Mouse (Mus musculus) erythroblast, embryonic 14.5 days (primary cell): ENCODE measurements around the gene Ggt7. TPM values are rescaled to one million over a fixed set of nuclear protein-coding genes. Genes with fewer than 3 reads are reported as not detected.
"Not testable (repeated sequence)": the region's sequence is repeated elsewhere in the genome, so short reads cannot be mapped to it uniquely, and the experiment has no call there.

Experiments
- H3K27me3 ChIP-seq: 2 replicates; pipeline ENCODE4 v1.6.1; 2012; ENCODE audit warnings: inconsistent platforms; ENCODE audit not compliant: control insufficient read depth
- H3K36me3 ChIP-seq: 2 replicates; pipeline ENCODE4 v1.6.1; 2012; ENCODE audit warnings: mild to moderate bottlenecking, inconsistent platforms; ENCODE audit not compliant: control insufficient read depth
- H3K4me1 ChIP-seq: 2 replicates; pipeline ENCODE4 v1.6.1; 2012; ENCODE audit warnings: inconsistent platforms; ENCODE audit not compliant: control insufficient read depth
- H3K4me3 ChIP-seq: replicated peaks from 2 replicates; pipeline ENCODE3; 2012; ENCODE audit warnings: moderate library complexity, mild to moderate bottlenecking, inconsistent platforms
- H3K9me3 ChIP-seq: 2 replicates; pipeline ENCODE4 v1.6.1; 2012; ENCODE audit warnings: low read length, inconsistent platforms, mixed read lengths; ENCODE audit not compliant: control insufficient read depth
- GATA1 ChIP-seq: IDR thresholded peaks from 2 replicates; pipeline ENCODE4 v1.6.1; 2012; ENCODE audit warnings: low read length, inconsistent platforms, mixed read lengths
- TAL1 ChIP-seq: IDR thresholded peaks from 3 replicates; pipeline ENCODE4 v1.6.1; 2012; ENCODE audit warnings: low read length, inconsistent platforms, mixed read lengths
- polyA plus RNA-seq: library from polyadenylated mRNA; stranded (reverse); fragments of >175 nt; gene quantifications from 2 replicates; pipeline ENCODE4 v1.2.3, GENCODE M21; 2012

Gene Ggt7
- polyA plus RNA-seq, 1 experiment, result not detected

DNA sequence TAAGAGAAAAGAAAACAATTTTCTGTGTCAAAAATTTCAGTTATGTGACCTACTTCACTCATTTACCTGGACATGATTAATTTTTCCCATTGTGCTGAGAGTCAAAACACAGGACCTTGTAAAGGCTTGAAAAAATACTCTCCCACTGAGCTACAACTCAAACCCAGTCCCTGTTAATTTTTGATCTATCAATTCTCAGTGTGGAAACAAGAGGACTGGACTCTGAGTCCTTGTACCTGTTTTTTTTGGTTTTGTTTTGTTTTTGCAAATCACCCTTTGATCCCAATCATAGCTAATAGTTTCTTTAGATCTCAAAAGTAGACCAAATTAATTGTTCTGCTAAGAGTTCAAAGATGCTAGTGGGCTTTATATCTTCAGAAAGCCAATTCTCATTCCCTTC, 21.7 kb upstream of the Ggt7 start:
- no peaks in the 10 kb centered on the region for H3K27me3 ChIP-seq
- H3K36me3 ChIP-seq, result no peaks in the 10 kb centered on the region; the same call in 1 of the 2 replicates
- no peak for TF ChIP-seq TAL1
- no peak for TF ChIP-seq GATA1
- no peak overlapping the region for H3K4me3 ChIP-seq
- peaks cover 14% of the 10 kb centered on the region for H3K4me1 ChIP-seq
- no peaks in the 10 kb centered on the region for H3K9me3 ChIP-seq

DNA sequence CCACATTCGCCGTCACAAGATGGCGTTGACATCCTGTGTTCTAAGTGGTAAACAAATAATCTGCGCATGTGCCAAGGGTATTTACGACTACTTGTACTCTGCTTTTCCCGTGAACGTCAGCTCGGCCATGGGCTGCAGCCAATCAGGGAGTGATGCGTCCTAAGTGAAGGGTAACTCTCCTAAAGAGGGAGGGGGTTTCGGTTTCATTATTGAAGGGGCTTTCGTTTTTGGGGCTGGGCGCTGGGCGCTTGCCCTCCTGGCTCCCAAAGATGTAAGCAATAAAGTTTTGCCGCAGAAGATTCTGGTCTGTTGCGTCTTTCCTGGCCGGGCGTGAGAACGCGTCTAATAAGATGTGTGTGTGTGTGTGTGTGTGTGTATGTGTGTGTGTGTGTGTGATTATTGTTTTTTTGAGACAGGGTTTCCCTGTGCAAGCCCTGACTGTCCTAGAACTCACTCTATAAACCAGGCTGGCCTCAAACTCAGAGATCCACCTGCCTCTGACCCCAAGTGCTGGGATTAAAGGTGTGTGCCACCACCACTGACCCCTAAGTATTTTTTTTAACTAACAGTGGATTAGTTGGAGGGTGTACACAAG, 20.5 kb upstream of the Ggt7 start:
- H3K4me1 ChIP-seq, result peaks cover 14% of the 10 kb centered on the region
- H3K27me3 ChIP-seq, H3K4me3 ChIP-seq, H3K36me3 ChIP-seq, H3K9me3 ChIP-seq: not testable (repeated sequence)

DNA sequence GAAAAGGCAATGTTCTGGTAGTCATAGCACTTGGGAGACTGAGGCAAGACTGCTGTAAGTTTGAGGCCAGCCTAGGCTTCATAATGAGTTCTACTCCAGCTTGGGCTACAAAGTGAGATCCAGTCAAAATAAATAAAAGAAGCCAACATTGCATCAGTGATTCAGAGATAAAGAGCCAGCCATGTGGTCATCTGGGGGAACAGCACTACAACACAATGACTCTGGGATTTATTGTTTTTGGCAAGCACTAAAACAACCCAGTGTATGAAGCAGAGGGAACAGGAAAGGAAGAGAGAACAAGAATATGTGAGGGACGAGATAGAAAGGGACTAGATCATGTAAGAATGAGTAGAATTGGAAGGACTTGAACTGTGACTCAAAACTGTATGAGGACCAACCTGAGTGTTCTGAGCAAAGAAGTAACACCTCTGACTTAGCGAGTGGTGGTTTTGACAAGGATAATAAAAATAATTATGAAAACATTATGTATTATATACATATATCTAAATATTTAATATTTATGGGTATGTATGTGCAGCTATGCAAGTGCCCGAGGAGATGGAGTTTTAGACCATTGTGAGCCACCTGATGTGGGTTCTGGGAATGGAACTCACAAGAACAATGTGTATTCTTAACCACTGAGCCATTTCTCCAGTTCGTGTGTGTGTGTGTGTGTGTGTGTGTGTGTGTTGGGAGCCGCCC, 19.9 kb upstream of the Ggt7 start:
- no peaks in the 10 kb centered on the region for H3K9me3 ChIP-seq
- H3K4me1 ChIP-seq, result peaks cover 14% of the 10 kb centered on the region
- no peaks in the 10 kb centered on the region; the same call in 1 of the 2 replicates for H3K36me3 ChIP-seq
- no peak overlapping the region for H3K4me3 ChIP-seq
- H3K27me3 ChIP-seq, result no peaks in the 10 kb centered on the region
- TF ChIP-seq GATA1 (no peak), TAL1 (no peak)

- peaks cover 14% of the 10 kb centered on the region for H3K4me1 ChIP-seq
- H3K4me3 ChIP-seq, result no peak overlapping the region
- no peak for TF ChIP-seq TAL1
- no peaks in the 10 kb centered on the region; the same call in 1 of the 2 replicates for H3K36me3 ChIP-seq
- H3K27me3 ChIP-seq, result no peaks in the 10 kb centered on the region
- H3K9me3 ChIP-seq, result no peaks in the 10 kb centered on the region
Observed at GRCm38 (mm10) chr2:155536292-155536691, 18.3 kb upstream of the Ggt7 start.

GRCm38 (mm10) chr2:155527367-155527766, 9.3 kb upstream of the Ggt7 start:
- H3K4me3 ChIP-seq, result no peak overlapping the region
- peaks cover 39% of the 10 kb centered on the region for H3K4me1 ChIP-seq
- no peaks in the 10 kb centered on the region for H3K9me3 ChIP-seq
- peaks cover 13% of the 10 kb centered on the region for H3K36me3 ChIP-seq
- no peak for TF ChIP-seq GATA1
- no peak for TF ChIP-seq TAL1
- H3K27me3 ChIP-seq, result no peaks in the 10 kb centered on the region

GRCm38 (mm10) chr2:155524378-155524777, 6.3 kb upstream of the Ggt7 start:
- Histone ChIP-seq H3K9me3 (no peaks in the 10 kb centered on the region), H3K27me3 (no peaks in the 10 kb centered on the region), H3K4me1 (peaks cover 49% of the 10 kb centered on the region), H3K36me3 (peaks cover 14% of the 10 kb centered on the region), H3K4me3 (no peak overlapping the region)
- TF ChIP-seq GATA1 (no peak), TAL1 (no peak)

DNA sequence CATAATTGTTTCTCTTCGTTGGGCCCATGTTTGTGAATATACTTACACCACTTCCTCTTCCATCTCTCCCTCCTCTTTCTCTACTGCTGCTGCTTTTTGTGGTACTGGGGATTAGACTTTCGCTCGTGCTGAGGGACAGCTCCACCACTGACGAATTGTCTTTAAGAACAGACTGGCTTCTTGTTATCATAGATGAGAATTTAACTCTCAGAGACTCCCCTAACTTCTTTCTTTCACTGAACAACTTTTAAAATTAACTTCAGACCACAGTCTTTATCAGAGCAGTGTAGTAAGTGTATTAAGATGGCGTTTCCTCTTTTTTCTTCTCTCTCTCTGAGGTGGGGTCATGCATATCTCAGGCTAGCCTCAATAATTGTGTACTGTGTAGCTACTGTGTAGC, 5.7 kb upstream of the Ggt7 start:
- Histone ChIP-seq H3K27me3 (no peaks in the 10 kb centered on the region), H3K4me3 (no peak overlapping the region), H3K9me3 (no peaks in the 10 kb centered on the region), H3K4me1 (peaks cover 54% of the 10 kb centered on the region), H3K36me3 (peaks cover 14% of the 10 kb centered on the region)
- TF ChIP-seq GATA1 (no peak), TAL1 (no peak)

- Histone ChIP-seq H3K4me1 (peaks cover 40% of the 10 kb centered on the region), H3K27me3 (peaks cover 30% of the 10 kb centered on the region), H3K4me3 (peak overlapping the region; percentile 86), H3K9me3 (no peaks in the 10 kb centered on the region), H3K36me3 (peaks cover 7% of the 10 kb centered on the region)
- no peak for TF ChIP-seq TAL1
- TF ChIP-seq GATA1, result no peak
Observed at GRCm38 (mm10) chr2:155518531-155519270, 664 bp upstream of the Ggt7 start.

DNA sequence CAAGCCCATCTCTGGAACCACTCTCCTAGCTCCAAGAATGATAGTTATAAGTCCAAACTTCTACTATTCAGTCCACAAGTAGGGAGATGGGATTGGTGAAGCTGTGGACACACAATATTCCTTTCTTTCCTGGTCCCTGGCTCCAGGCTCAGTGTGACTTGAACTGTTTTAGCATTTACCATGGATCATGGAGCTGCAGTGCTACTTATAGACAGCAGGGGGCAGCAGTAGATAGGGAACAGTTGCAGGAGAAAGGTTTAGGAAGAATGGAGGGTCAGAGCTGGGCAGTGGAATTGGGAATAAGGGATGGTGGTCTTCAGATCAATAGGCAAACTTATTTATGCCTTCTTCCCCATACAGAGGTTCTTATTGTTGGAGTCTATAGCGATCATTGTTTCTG, 2.1 kb downstream of the Ggt7 start:
- Histone ChIP-seq H3K4me3 (no peak overlapping the region), H3K36me3 (no peaks in the 10 kb centered on the region), H3K4me1 (peaks cover 33% of the 10 kb centered on the region), H3K9me3 (no peaks in the 10 kb centered on the region), H3K27me3 (peaks cover 42% of the 10 kb centered on the region)
- TF ChIP-seq TAL1 (no peak), GATA1 (no peak)
